Comparison of ENCODE assay signal across 8 mouse cellular contexts in genomic region chr15:86184851-86185688, GRCm38 (mm10). TPM values are rescaled to one million over a fixed set of nuclear protein-coding genes. Genes with fewer than 3 reads are reported as not detected.
DNase-seq lines count a peak whose midpoint lies in the region; ATAC-seq and TF ChIP-seq lines count a peak whose summit lies in the region.

No protein-coding gene starts in this region.

- peaks cover 39% of the 10 kb centered on the region for H3K4me1 ChIP-seq in cerebellum, adult 2 months (ENCODE audit: control insufficient read depth, insufficient read depth, low read length)
- H3K4me1 ChIP-seq in liver, embryonic 15.5 days (replicated peaks), result peaks cover 23% of the 10 kb centered on the region

- peak overlapping the region; percentile 79 for H3K4me2 ChIP-seq in liver, embryonic 15.5 days

- 1% methylated on average over 69 of the region's 70 CpGs for WGBS in cerebellum, adult 2 months
- under 1% methylated on average over 70 of the region's 70 CpGs for WGBS in liver, embryonic 15.5 days (ENCODE audit: insufficient replicate concordance)

- intact Hi-C loops in gastrocnemius, adult 2 months (cut with DNase I), result no loop called here

- peak; percentile 24 for ATAC-seq in inflammation-experienced regulatory T-cells, adult 6 months
- 0 out of 2 replicates have a peak, but pooled peaks have one; percentile 14 for ATAC-seq in liver, embryonic 15.5 days (ENCODE audit: insufficient read depth)

- H3K36me3 ChIP-seq in liver, embryonic 15.5 days (replicated peaks), result no peaks in the 10 kb centered on the region

- TF ChIP-seq CTCF in cerebellum, adult 2 months (IDR thresholded peaks at IDR 0.05; ENCODE audit: borderline replicate concordance, insufficient read depth, low read depth, low read length), result no peak
- no peak for TF ChIP-seq CTCF in gastrocnemius, adult 2 months (IDR thresholded peaks at IDR 0.05)

- H3K9me3 ChIP-seq in liver, embryonic 15.5 days (replicated peaks), result no peaks in the 10 kb centered on the region

- H3K27me3 ChIP-seq in cerebellum, adult 2 months (ENCODE audit: control insufficient read depth, insufficient read depth, low read length), result no peaks in the 10 kb centered on the region
- H3K27me3 ChIP-seq in liver, embryonic 15.5 days, result peaks cover 33% of the 10 kb centered on the region

- H3K9ac ChIP-seq in liver, embryonic 15.5 days, result peak overlapping the region; percentile 58

- H3K4me3 ChIP-seq in cerebellum, adult 2 months (replicated peaks; ENCODE audit: insufficient read depth, low read depth, low read length), result peak overlapping the region; percentile 92
- peak overlapping the region; percentile 96 for H3K4me3 ChIP-seq in gastrocnemius, adult 2 months
- H3K4me3 ChIP-seq in liver, embryonic 15.5 days (replicated peaks), result peak overlapping the region; percentile 65

- peak; percentile 63 for DNase-seq in urinary bladder, adult 2 months (ENCODE audit: low spot score)
- no peak for DNase-seq in urinary bladder, postnatal 10 days (ENCODE audit: low spot score)
- peak; percentile 71 to 76 for DNase-seq in cerebellum, adult 2 months
- DNase-seq in gastrocnemius, adult 2 months, result peak; percentile 71
- DNase-seq in neural tube, embryonic 10.5 days (ENCODE audit: extremely low spot score, low spot score), result peak; percentile 80
- no peak for DNase-seq in c-Kit-positive CD71-positive TER-119-positive erythroid progenitor cells, embryonic 14.5 days (ENCODE audit: low spot score)

- TF ChIP-seq POLR2A in cerebellum, adult 2 months (IDR thresholded peaks at IDR 0.05; ENCODE audit: borderline replicate concordance, insufficient read depth, low read length), result no peak

- peak overlapping the region; percentile 100 for H3K27ac ChIP-seq in cerebellum, adult 2 months (ENCODE audit: insufficient read depth, low read length)
- peak overlapping the region; percentile 99 for H3K27ac ChIP-seq in gastrocnemius, adult 2 months
- H3K27ac ChIP-seq in liver, embryonic 15.5 days (replicated peaks), result peak overlapping the region; percentile 69

RNA-seq across cellular contexts. Expression of gene Cerk, which starts 0.9 kb away (rescaled TPM):
- 10.9 and 12.1 TPM in 2 replicates for polyA plus RNA-seq in urinary bladder, adult 2 months (2012; rRNA removed)
- 152 and 159 TPM in 2 replicates for polyA plus RNA-seq in cerebellum, adult 2 months (2012; rRNA removed)
- total RNA-seq in gastrocnemius, adult 2 months (2021), result 1 to 10 TPM; 4.2 to 8.1 TPM
- polyA plus RNA-seq in inflammation-experienced regulatory T-cells, adult 6 months (2017; shearing (Covaris generic)), result 1 to 10 TPM; 2.3 to 6.6 (median 5.9) TPM
- 4.1 and 4.8 TPM in 2 replicates for polyA plus RNA-seq in liver, embryonic 15.5 days (2015; fragmentation: Nextera tagmentation; extraction: Ambion mirVana)

RNA-seq across cellular contexts. Expression of gene Tbc1d22a, which starts 29.2 kb away (rescaled TPM):
- 19.0 and 21.0 TPM in 2 replicates for polyA plus RNA-seq in urinary bladder, adult 2 months (2012; rRNA removed)
- 23.0 and 23.3 TPM in 2 replicates for polyA plus RNA-seq in cerebellum, adult 2 months (2012; rRNA removed)
- 10 to 100 TPM; 12.4 to 16.3 TPM for total RNA-seq in gastrocnemius, adult 2 months (2021)
- 10 to 100 TPM; 10.6 to 12.5 (median 11.6) TPM for polyA plus RNA-seq in inflammation-experienced regulatory T-cells, adult 6 months (2017; shearing (Covaris generic))
- 6.6 and 8.3 TPM in 2 replicates for polyA plus RNA-seq in liver, embryonic 15.5 days (2015; fragmentation: Nextera tagmentation; extraction: Ambion mirVana)

Comparison
In these comparisons a context has a peak if more than half of its experiments do, and no peak if none do; other contexts are left out.
1. DNase-seq: peak in urinary bladder, adult 2 months (single experiment), cerebellum, adult 2 months (2 of 2), gastrocnemius, adult 2 months (single experiment) and neural tube, embryonic 10.5 days (single experiment); none in urinary bladder, postnatal 10 days (single experiment) and c-Kit-positive CD71-positive TER-119-positive erythroid progenitor cells, embryonic 14.5 days (single experiment).
2. RNA of gene Cerk, which starts 0.9 kb away (polyA plus RNA-seq): 152 to 159 TPM in cerebellum, adult 2 months; 10.9 to 12.1 TPM in urinary bladder, adult 2 months, 2.3 to 6.6 TPM in inflammation-experienced regulatory T-cells, adult 6 months and 4.1 to 4.8 TPM in liver, embryonic 15.5 days; every median in the first group is over 10 times any median in the second.
3. Peak in every context shown above with its lines, with median percentiles within 50 percentile points of each other: H3K27ac ChIP-seq and H3K4me3 ChIP-seq.